Mouse (Mus musculus) kidney, adult 2 months (tissue): ENCODE measurements around the gene Mypop.

Source experiments
- CTCF ChIP-seq: fragments of 200-500 bp; conservative IDR thresholded peaks from 2 replicates; pipeline ENCODE4 v1.5.1; 2011; ENCODE audit warnings: low read depth, mild to moderate bottlenecking, control low read depth, low read length, moderate library complexity, mixed read lengths; ENCODE audit not compliant: insufficient read depth, insufficient read length
- POLR2A ChIP-seq: fragments of 200-500 bp; IDR thresholded peaks from one replicate; pipeline ENCODE4 v1.6.1; 2011; ENCODE audit warnings: low read depth, low read length, control low read depth

DNA sequence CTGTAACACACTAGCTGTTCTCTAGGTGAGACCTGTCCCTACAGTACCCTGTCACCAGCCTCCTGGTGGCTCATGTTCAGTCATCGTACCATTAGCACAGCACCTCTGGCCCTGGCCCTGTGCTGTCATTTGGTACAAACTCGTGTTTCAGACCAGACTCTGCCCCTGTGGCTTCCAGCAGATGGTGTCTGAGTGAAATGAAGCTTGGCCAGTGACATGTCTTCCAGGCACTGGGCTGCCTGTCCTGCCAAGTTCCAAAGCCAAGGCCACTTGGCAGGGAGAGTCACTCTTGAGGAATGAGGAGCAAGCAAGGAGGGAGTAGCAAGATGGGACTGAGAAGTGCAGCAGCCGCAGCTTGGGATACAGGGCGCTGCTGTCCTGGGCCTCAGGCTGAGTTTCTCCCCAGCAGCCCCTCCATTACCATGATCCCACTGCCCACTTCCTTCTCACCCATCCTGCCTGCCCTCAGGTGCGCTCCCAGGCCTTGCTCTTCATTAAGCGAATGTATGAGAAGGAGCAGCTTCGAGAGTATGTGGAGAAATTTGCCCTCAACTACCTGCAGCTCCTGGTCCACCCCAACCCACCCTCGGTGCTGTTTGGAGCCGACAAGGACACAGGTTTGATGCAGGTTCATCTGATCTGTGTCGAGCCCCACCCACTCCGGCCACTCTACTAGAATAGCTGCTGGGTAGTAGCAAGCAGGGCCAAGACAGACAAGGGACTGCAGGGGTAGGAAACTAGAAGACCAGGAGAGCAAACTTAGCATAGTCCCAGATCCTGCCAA is 55.4 kb downstream of the Mypop start:
- TF ChIP-seq POLR2A (no peak), CTCF (no peak)
